Mouse (Mus musculus) kidney, embryonic 15.5 days (tissue): ENCODE measurements around the gene Ppef2. TPM values are rescaled to one million over a fixed set of nuclear protein-coding genes. Genes with fewer than 3 reads are reported as not detected.
A peak's percentile ranks its signal among the peaks of the same experiment; 100 is the strongest.

ENCODE experiments used
- ATAC-seq: fragments of 200-750 bp; cut with Nextera tagmentation; replicated peaks from 2 replicates; pipeline ENCODE4 v1.8.0; 2017; ENCODE audit warnings: moderate TSS enrichment; ENCODE audit not compliant: low FRiP score
- H3K27ac ChIP-seq: fragments of 300-500 bp; sonication (generic); 2 replicates; pipeline ENCODE4 v1.5.1; 2015; ENCODE audit warnings: mild to moderate bottlenecking, inconsistent platforms
- H3K27me3 ChIP-seq: fragments of 300-500 bp; sonication (generic); 2 replicates; pipeline ENCODE4 v1.6.1; 2015; ENCODE audit warnings: inconsistent platforms
- H3K36me3 ChIP-seq: fragments of 300-500 bp; sonication (generic); 2 replicates; pipeline ENCODE4 v1.6.1; 2015; ENCODE audit warnings: inconsistent platforms
- H3K4me1 ChIP-seq: fragments of 300-500 bp; sonication (generic); 2 replicates; pipeline ENCODE4 v1.6.1; 2015; ENCODE audit warnings: inconsistent platforms
- H3K4me2 ChIP-seq: fragments of 300-500 bp; sonication (generic); 2 replicates; pipeline ENCODE4 v1.6.1; 2015; ENCODE audit warnings: moderate library complexity, mild to moderate bottlenecking, inconsistent platforms
- H3K4me3 ChIP-seq: fragments of 300-500 bp; sonication (generic); replicated peaks from 2 replicates; pipeline ENCODE4 v1.5.1; 2015; ENCODE audit warnings: mild to moderate bottlenecking, inconsistent platforms
- H3K9ac ChIP-seq: fragments of 300-500 bp; sonication (generic); 2 replicates; pipeline ENCODE4 v1.6.1; 2015; ENCODE audit warnings: mild to moderate bottlenecking, inconsistent platforms
- H3K9me3 ChIP-seq: fragments of 300-500 bp; sonication (generic); replicated peaks from 2 replicates; pipeline ENCODE4 v1.6.1; 2016; ENCODE audit warnings: inconsistent platforms
- WGBS: fragments of 180-500 bp; shearing (Covaris S2); methylation state at CpG from one replicate; pipeline ENCODE4 v1.1.7; 2015; ENCODE audit warnings: mixed read lengths; 5-methylcytosine and 5-hydroxymethylcytosine counted together
- polyA plus RNA-seq: library from polyadenylated mRNA; unstranded; fragments of >200 nt; fragmentation: Nextera tagmentation; extraction: Ambion mirVana; gene quantifications from 2 replicates; pipeline ENCODE4 v1.2.1, GENCODE M21; 2015

Gene Ppef2
- polyA plus RNA-seq, 1 experiment from 2014 or later = 0.35 TPM

GRCm38 (mm10) chr5:92263761-92264359 is 7.8 kb upstream of the Ppef2 start:
- Histone ChIP-seq H3K4me1 (peaks cover 22% of the 10 kb centered on the region), H3K4me3 (no peak overlapping the region), H3K9ac (no peak overlapping the region), H3K36me3 (no peaks in the 10 kb centered on the region), H3K27me3 (no peaks in the 10 kb centered on the region), H3K4me2 (no peak overlapping the region), H3K27ac (peak overlapping the region; percentile 37), H3K9me3 (no peaks in the 10 kb centered on the region)
- peak; percentile 83 for ATAC-seq
- 54% methylated on average over 4 of the region's 4 CpGs for WGBS

DNA sequence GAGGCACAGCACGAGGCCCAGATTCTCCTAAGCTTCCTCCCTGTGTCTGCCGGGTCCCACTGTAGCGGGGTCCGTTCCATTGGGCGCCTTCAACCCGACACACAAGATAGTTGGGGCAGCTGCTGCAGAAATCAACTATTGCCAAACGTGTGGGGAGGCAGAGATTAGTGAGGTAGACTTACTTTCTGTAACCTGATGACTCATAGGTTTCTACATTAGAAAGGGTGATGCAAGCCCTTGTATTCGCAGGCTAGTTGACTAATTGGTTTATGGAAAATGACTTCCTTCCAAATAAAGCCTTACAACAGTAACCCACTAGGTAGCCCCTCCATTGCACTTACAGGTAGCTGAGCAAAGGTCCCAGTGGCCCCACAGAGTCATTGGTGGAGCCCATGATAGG is 6.6 kb upstream of the Ppef2 start:
- H3K9ac ChIP-seq = no peak overlapping the region
- no peak overlapping the region for H3K4me3 ChIP-seq
- no peak for ATAC-seq
- WGBS = 81% methylated on average over 8 of the region's 8 CpGs
- no peaks in the 10 kb centered on the region for H3K9me3 ChIP-seq
- H3K27me3 ChIP-seq = no peaks in the 10 kb centered on the region
- H3K4me2 ChIP-seq = no peak overlapping the region
- H3K27ac ChIP-seq = no peak overlapping the region
- H3K4me1 ChIP-seq = peaks cover 28% of the 10 kb centered on the region
- no peaks in the 10 kb centered on the region for H3K36me3 ChIP-seq

DNA sequence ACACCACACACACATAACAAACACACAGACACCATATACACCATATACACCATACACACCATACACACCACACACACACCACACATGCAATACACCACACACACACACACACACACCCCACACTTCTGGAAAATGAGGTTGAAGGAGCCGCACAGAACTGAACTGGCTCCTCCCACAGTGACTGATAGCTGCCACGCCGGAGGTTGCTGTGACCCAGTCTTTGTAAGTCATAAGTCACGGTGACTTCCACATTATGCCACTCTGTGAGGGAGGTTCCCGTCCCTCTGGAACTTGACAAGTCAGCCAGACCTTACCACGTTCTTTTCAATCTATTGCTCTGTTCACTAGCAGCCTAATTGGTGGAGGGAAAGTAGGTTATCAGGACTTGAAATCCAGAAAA is 1.6 kb downstream of the Ppef2 start:
- Histone ChIP-seq H3K9me3 (0 out of 2 replicates have a peak, but pooled peaks cover 3% of the 10 kb centered on the region), H3K27me3 (no peaks in the 10 kb centered on the region), H3K27ac (no peak overlapping the region), H3K4me2 (no peak overlapping the region), H3K4me1 (peaks cover 23% of the 10 kb centered on the region), H3K36me3 (no peaks in the 10 kb centered on the region), H3K4me3 (no peak overlapping the region), H3K9ac (no peak overlapping the region)
- 33% methylated on average over 6 of the region's 6 CpGs for WGBS
- ATAC-seq = no peak

- 34% methylated on average over 18 of the region's 18 CpGs for WGBS
- Histone ChIP-seq H3K4me2 (no peak overlapping the region; the same call in 1 of the 2 replicates), H3K4me1 (peaks cover 19% of the 10 kb centered on the region), H3K27me3 (no peaks in the 10 kb centered on the region), H3K9me3 (0 out of 2 replicates have a peak, but pooled peaks cover 4% of the 10 kb centered on the region), H3K27ac (no peak overlapping the region), H3K36me3 (no peaks in the 10 kb centered on the region), H3K9ac (no peak overlapping the region), H3K4me3 (no peak overlapping the region)
- ATAC-seq = 0 out of 2 replicates have a peak, but pooled peaks have one; percentile 34
Observed at GRCm38 (mm10) chr5:92252797-92253343, 3.2 kb downstream of the Ppef2 start.

GRCm38 (mm10) chr5:92252031-92252430 is 4.0 kb downstream of the Ppef2 start:
- Histone ChIP-seq H3K4me3 (no peak overlapping the region), H3K9me3 (0 out of 2 replicates have a peak, but pooled peaks cover 4% of the 10 kb centered on the region), H3K27me3 (no peaks in the 10 kb centered on the region), H3K36me3 (no peaks in the 10 kb centered on the region), H3K9ac (no peak overlapping the region), H3K4me2 (no peak overlapping the region), H3K4me1 (peaks cover 11% of the 10 kb centered on the region), H3K27ac (no peak overlapping the region)
- ATAC-seq = no peak
- WGBS = 93% methylated on average over 6 of the region's 6 CpGs

- no peaks in the 10 kb centered on the region for H3K4me1 ChIP-seq
- ATAC-seq = no peak
- H3K4me2 ChIP-seq = no peak overlapping the region
- no peak overlapping the region for H3K9ac ChIP-seq
- no peak overlapping the region for H3K27ac ChIP-seq
- 0 out of 2 replicates have a peak, but pooled peaks cover 4% of the 10 kb centered on the region for H3K9me3 ChIP-seq
- H3K27me3 ChIP-seq = no peaks in the 10 kb centered on the region
- no peaks in the 10 kb centered on the region for H3K36me3 ChIP-seq
- H3K4me3 ChIP-seq = no peak overlapping the region
- WGBS = 86% methylated on average over 11 of the region's 11 CpGs
Observed at GRCm38 (mm10) chr5:92248614-92249013, 7.5 kb downstream of the Ppef2 start.

DNA sequence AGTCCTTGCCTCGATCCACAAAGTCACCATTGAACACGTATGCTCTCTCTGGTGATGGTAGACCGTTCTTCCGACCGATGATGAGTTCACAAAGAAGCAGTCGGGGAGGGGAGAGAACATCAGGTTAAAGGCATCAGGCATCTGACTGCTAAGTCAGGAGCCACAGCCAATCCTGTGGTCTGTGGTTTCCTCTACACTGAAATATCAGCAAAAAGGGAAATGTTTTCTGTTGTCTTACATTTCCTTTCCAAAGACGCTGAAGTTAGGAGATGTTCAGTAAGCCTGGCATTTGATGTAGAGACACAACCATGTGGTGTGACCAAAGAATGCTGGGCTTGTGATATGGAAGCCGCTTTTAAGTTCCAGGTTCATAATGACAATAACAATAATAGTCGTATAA is 10.6 kb downstream of the Ppef2 start:
- 89% methylated on average over 9 of the region's 9 CpGs for WGBS

GRCm38 (mm10) chr5:92244900-92245299 is 11.2 kb downstream of the Ppef2 start:
- Histone ChIP-seq H3K27me3 (no peaks in the 10 kb centered on the region), H3K4me3 (no peak overlapping the region), H3K36me3 (no peaks in the 10 kb centered on the region), H3K4me2 (no peak overlapping the region), H3K27ac (no peak overlapping the region), H3K4me1 (0 out of 2 replicates have a peak, but pooled peaks cover under 1% of the 10 kb centered on the region), H3K9ac (no peak overlapping the region), H3K9me3 (0 out of 2 replicates have a peak, but pooled peaks cover 4% of the 10 kb centered on the region)
- 91% methylated on average over 2 of the region's 2 CpGs for WGBS
- no peak for ATAC-seq

More for the DNA sequence above, 10.6 kb downstream of the Ppef2 start:
- H3K36me3 ChIP-seq = no peaks in the 10 kb centered on the region
- no peaks in the 10 kb centered on the region for H3K4me1 ChIP-seq
- no peak for ATAC-seq
- no peaks in the 10 kb centered on the region for H3K27me3 ChIP-seq
- no peak overlapping the region for H3K4me3 ChIP-seq
- no peak overlapping the region for H3K9ac ChIP-seq
- 0 out of 2 replicates have a peak, but pooled peaks cover 4% of the 10 kb centered on the region for H3K9me3 ChIP-seq
- no peak overlapping the region for H3K4me2 ChIP-seq
- no peak overlapping the region for H3K27ac ChIP-seq

DNA sequence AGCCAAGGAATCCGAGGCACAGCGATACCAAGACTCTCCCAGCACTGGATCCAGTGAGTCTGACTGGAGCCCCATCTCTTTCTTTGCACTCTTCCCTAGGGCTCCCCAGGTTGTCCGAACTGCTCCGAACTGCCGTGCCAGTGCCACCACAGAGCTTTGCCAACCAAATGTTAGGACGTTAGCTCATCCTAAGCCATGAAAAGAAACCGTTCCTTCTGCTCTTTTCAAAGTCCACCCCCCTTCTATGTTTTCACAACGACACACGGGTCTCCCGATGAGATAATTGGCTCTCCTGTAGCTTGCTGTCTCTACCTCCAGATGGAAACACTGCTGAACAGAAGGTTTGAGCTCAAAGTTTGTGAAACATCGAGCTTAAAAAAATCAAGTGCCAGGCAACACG is 15.3 kb downstream of the Ppef2 start:
- no peak for ATAC-seq

GRCm38 (mm10) chr5:92239333-92240232 is 16.5 kb downstream of the Ppef2 start:
- H3K4me1 ChIP-seq = peaks cover 16% of the 10 kb centered on the region
- WGBS = 44% methylated on average over 29 of the region's 29 CpGs
- peak; percentile 57 for ATAC-seq
- H3K9ac ChIP-seq = no peak overlapping the region
- H3K4me2 ChIP-seq = peak overlapping the region; percentile 40
- H3K27ac ChIP-seq = no peak overlapping the region
- no peak overlapping the region for H3K4me3 ChIP-seq
- no peaks in the 10 kb centered on the region for H3K36me3 ChIP-seq
- no peaks in the 10 kb centered on the region for H3K9me3 ChIP-seq
- no peaks in the 10 kb centered on the region for H3K27me3 ChIP-seq

More for the DNA sequence above, 15.3 kb downstream of the Ppef2 start:
- H3K4me1 ChIP-seq = peaks cover 6% of the 10 kb centered on the region; the same call in 1 of the 2 replicates
- no peak overlapping the region for H3K4me3 ChIP-seq
- H3K4me2 ChIP-seq = no peak overlapping the region
- 94% methylated on average over 12 of the region's 12 CpGs for WGBS
- no peaks in the 10 kb centered on the region for H3K9me3 ChIP-seq
- H3K9ac ChIP-seq = no peak overlapping the region
- H3K27me3 ChIP-seq = no peaks in the 10 kb centered on the region
- H3K27ac ChIP-seq = no peak overlapping the region
- no peaks in the 10 kb centered on the region for H3K36me3 ChIP-seq

- H3K4me1 ChIP-seq = peaks cover 16% of the 10 kb centered on the region
- no peaks in the 10 kb centered on the region for H3K27me3 ChIP-seq
- no peak overlapping the region for H3K9ac ChIP-seq
- H3K36me3 ChIP-seq = no peaks in the 10 kb centered on the region
- WGBS = 38% methylated on average over 5 of the region's 5 CpGs
- ATAC-seq = peak; percentile 59
- no peaks in the 10 kb centered on the region for H3K9me3 ChIP-seq
- H3K4me2 ChIP-seq = no peak overlapping the region
- H3K27ac ChIP-seq = no peak overlapping the region
- H3K4me3 ChIP-seq = no peak overlapping the region
Observed at GRCm38 (mm10) chr5:92234939-92235557, 21.0 kb downstream of the Ppef2 start.
